Mouse (Mus musculus) brain, embryonic 14.5 days (tissue): ENCODE results near the gene Lrrc8c.
"Not testable (repeated sequence)": the region's sequence is repeated elsewhere in the genome, so short reads cannot be mapped to it uniquely, and the experiment has no call there.

Experiments used
- CTCF ChIP-seq: fragments of 200-500 bp; IDR thresholded peaks from 2 replicates; pipeline ENCODE4 v1.5.1; 2012; ENCODE audit warnings: inconsistent platforms, mild to moderate bottlenecking, moderate library complexity, borderline replicate concordance; ENCODE audit not compliant: insufficient read depth, insufficient read length; ENCODE audit errors: extremely low read depth
- POLR2A ChIP-seq: fragments of 200-500 bp; IDR thresholded peaks from 2 replicates; pipeline ENCODE4 v1.6.1; 2012; ENCODE audit warnings: mild to moderate bottlenecking, inconsistent platforms, borderline replicate concordance; ENCODE audit not compliant: poor library complexity, insufficient read depth, insufficient read length, severe bottlenecking; ENCODE audit errors: extremely low read depth

DNA sequence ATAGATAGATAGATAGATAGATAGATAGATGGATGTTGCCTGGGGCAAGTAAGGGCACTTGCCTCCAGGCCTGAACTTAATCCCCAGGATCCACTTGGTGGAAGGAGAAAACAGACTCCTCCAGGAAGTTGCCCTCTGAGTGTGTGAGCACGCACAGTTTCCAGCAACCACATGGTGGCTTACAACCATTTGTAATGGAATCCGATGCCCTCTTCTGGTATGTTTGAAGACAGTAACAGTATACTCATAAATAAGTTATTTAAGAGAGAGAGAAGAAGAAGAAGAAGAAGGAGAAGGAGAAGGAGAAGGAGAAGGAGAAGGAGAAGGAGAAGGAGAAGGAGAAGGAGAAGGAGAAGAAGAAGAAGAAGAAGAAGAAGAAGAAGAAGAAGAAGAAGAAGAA is 119.1 kb downstream of the Lrrc8c start:
- not testable (repeated sequence) for TF ChIP-seq POLR2A, CTCF
